Mouse (Mus musculus) megakaryocyte progenitor cell, adult 5-6 weeks (primary cell): ENCODE data around the gene Cyp2a5. TPM values are rescaled to one million over a fixed set of nuclear protein-coding genes. Genes with fewer than 3 reads are reported as not detected.
"Not testable (repeated sequence)": the region's sequence is repeated elsewhere in the genome, so short reads cannot be mapped to it uniquely, and the experiment has no call there.

Experiments
- ATAC-seq: replicated peaks from 2 replicates; pipeline ENCODE4 v1.8.0; 2016; ENCODE audit warnings: mild to moderate bottlenecking, moderate TSS enrichment, inconsistent platforms; ENCODE audit not compliant: poor library complexity
- total RNA-seq, 2 experiments: library from RNA; stranded (forward) in 1 of 2; stranded (reverse) in 1 of 2; fragments of 157-497, 149-512 nt in 1 of 2; fragments of 200-1000 nt in 1 of 2; gene quantifications; 2 replicates each; pipeline versions ENCODE4 v1.2.3 to v1.2.4; 2015 to 2017

Cyp2a5 gene
- not detected in 2 replicates for total RNA-seq (2015)
- total RNA-seq (2017) = not detected in 2 replicates

DNA sequence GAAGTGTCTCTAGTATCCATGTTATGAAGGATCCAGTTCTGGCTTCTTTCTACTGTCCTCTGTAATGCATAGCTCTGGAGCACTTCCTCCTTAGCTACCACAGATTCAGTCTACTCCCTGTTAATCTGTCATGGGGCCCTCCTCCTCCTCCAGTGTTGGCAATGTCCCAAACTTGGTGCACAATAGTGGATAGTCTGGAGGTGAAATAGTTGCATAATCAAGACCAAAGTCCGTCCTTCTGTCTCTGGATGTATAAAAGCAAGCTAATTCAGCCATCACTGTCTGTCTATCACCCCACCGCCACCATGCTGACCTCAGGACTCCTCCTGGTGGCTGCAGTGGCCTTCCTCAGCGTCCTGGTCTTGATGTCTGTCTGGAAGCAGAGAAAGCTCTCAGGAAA is at the start of gene Cyp2a5:
Cyp2a5 (plus strand) TSS at position 247 of the 400 bp plus-strand sequence.
- ATAC-seq = not testable (repeated sequence)

GRCm38 (mm10) chr7:26786013-26786412 is 49.1 kb upstream of the Cyp2a5 start:
- ATAC-seq = not testable (repeated sequence)

DNA sequence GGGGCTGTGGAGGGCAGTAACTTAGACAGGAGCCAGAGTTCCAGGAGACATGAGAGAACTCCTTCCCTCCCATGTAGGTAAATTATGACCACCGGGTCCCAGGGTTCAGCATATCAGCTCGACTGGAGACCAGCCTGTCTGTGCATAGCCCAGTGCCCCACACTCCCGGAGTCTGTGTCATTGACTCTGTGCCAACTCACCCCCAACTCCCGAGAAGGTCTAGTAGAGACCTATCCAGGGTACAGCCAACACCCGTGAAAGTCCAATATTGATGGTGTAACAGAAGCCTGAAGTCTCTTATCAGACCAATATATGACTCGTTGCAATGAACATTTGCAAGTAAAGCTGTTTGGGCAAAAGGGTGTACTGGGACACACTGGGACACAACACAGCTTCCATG is 45.1 kb upstream of the Cyp2a5 start:
- ATAC-seq = no peak

DNA sequence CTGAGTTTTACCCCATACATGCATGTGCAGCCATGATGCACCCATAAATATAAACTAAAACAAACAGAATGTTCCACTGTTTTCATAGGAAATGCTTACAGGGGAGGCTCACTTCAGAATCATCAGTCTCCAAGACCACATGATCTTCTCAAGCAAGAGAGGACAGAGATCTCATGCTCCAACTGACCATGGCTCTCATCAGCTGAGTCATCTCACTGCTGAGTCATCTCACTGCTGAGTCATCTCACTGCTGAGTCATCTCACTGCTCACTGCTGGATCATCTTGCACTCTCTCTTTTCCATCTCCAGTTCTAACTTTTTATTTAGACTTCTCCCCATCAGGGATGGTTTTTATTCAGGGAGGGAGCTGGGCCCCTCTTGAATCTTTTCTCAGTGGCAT is 35.0 kb upstream of the Cyp2a5 start:
- no peak for ATAC-seq

GRCm38 (mm10) chr7:26800996-26801395 is 34.1 kb upstream of the Cyp2a5 start:
- ATAC-seq = no peak

DNA sequence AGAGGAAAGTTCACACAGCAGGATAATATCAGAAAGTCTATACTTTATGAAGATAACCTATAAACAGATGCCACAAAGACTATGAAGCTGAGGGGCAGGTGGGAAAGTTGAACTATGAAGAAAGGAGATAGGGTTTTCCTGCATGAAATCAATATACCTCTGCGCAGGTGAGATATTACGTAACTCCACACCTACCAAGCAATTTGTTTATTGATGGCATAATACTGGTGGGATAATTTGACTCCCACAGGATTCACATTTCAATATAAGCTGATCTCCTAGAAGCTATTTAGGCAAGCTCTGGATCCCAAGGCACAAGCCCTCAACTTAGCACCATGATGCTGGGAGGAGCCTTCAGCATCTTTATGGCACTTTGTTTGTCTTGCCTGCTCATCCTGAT is 26.5 kb upstream of the Cyp2a5 start, which contains the start of gene Cyp2g1:
Cyp2g1 (plus strand) TSS at position 301 of the 400 bp plus-strand sequence.
- no peak for ATAC-seq

DNA sequence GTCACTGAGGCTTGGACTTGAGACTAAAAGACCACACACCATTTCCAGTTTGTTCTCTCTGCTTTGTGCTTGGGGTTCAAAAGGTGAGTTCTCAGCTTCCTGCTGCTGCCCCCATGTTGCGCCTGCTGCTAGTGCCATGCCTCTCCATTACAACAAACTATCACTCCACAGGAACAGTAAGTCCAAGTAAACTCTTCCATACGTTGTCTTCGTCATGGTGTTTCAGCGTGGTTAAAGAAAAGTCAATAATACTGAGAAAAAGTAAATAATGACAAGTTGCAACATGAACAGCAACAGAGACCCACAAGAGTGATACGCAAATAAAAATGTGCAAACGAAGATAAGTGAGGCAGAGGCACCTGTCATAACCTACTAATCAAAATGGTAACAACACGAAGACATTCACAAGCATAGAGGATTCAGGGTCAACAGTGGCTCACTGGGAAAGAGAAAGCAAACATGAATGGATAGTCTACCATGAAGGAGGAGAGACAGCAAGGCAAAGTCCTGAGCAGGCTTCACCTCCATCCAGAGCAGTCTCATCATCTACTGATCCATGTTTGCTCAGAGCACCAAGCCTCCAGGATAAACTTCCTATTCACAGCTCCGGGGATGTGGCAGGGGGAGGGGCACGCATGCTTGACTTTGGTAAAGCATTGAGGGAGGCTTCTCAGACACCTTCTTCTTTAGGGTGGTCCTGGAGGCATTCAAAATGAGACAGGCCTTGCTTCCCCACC is 3.4 kb upstream of the Cyp2a5 start:
- ATAC-seq = not testable (repeated sequence)

DNA sequence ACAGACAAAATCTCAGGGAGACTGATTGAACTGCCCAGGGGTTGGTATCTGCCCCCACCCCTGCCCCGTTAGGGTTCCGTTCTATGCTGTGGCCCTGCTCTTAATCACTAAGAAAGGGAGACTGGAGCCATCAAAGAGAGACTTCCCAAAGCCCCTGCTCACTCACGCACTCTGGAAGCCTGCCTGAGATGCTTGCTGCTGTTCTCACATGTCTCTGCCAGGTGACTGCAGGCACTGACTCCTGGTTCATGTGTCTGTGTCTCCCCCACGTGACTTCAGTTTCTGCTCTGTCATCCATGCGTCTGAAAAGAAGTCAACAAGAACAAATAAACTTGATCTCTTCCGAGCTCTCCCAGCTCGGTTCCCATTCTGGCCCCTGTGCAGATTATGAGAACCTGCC is 2.4 kb upstream of the Cyp2a5 start:
- ATAC-seq = not testable (repeated sequence)

DNA sequence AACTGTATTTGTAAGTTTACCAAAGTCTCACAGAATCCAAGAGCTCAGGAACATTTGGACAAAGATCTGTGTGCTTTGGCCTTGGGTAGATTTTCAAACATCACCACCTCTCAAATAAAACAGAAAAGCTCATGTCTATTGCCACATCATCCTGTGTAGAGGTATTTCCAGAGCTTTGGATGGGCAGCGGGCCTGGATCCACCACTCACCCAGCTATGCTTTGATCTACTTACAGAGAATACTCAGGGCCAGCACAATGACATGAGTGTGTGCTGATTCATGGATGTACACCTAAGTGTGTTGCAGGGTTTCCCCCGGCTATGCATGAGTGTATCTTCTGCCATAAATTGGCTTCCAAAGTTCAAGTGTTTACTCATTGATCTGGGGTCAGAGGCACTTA is 8.3 kb downstream of the Cyp2a5 start:
- ATAC-seq = not testable (repeated sequence)

GRCm38 (mm10) chr7:26850063-26850462 is 15.0 kb downstream of the Cyp2a5 start:
- ATAC-seq = not testable (repeated sequence)

- ATAC-seq = not testable (repeated sequence)
Observed at GRCm38 (mm10) chr7:26878581-26878980, 43.5 kb downstream of the Cyp2a5 start.

- ATAC-seq = not testable (repeated sequence)
Observed at GRCm38 (mm10) chr7:26880600-26880999, 45.5 kb downstream of the Cyp2a5 start.

Other genes starting within 250 kb of the Cyp2a5 start
- not detected in 2 replicates for gene Vmn1r185, start 216.8 kb upstream of the Cyp2a5 start, total RNA-seq (2015)
- gene Vmn1r185, start 216.8 kb upstream of the Cyp2a5 start, total RNA-seq (2017) = not detected in 2 replicates
- not detected in 2 replicates for gene Cyp2b23, start 148.9 kb upstream of the Cyp2a5 start, total RNA-seq (2015)
- gene Cyp2b23, start 148.9 kb upstream of the Cyp2a5 start, total RNA-seq (2017) = not detected in 2 replicates
- gene Cyp2b19, start 78.2 kb upstream of the Cyp2a5 start, total RNA-seq (2015) = not detected in 2 replicates
- gene Cyp2b19, start 78.2 kb upstream of the Cyp2a5 start, total RNA-seq (2017) = not detected in 2 replicates
- gene Cyp2g1, start 26.4 kb upstream of the Cyp2a5 start, total RNA-seq (2015) = not detected in 2 replicates
- gene Cyp2g1, start 26.4 kb upstream of the Cyp2a5 start, total RNA-seq (2017) = not detected in 2 replicates
- gene Cyp2a22, start 104.1 kb downstream of the Cyp2a5 start, total RNA-seq (2015) = not detected in 2 replicates
- gene Cyp2a22, start 104.1 kb downstream of the Cyp2a5 start, total RNA-seq (2017) = not detected in 2 replicates
- gene Cyp2a12, start 193.8 kb downstream of the Cyp2a5 start, total RNA-seq (2015) = not detected in 2 replicates
- gene Cyp2a12, start 193.8 kb downstream of the Cyp2a5 start, total RNA-seq (2017) = not detected in 2 replicates